Mouse (Mus musculus) G1E (cell line): ENCODE data around the gene Ppp1r9b. TPM values are rescaled to one million over a fixed set of nuclear protein-coding genes. Genes with fewer than 3 reads are reported as not detected.
A peak's percentile ranks its signal among the peaks of the same experiment; 100 is the strongest.

ENCODE experiments used
- ATAC-seq: 2 replicates; pipeline ENCODE4 v1.8.0; 2016; ENCODE audit warnings: mild to moderate bottlenecking; ENCODE audit not compliant: insufficient number of reproducible peaks, poor library complexity, low FRiP score, severe bottlenecking; ENCODE audit errors: extremely low read depth
- DNase-seq: peaks from one replicate; pipeline ENCODE4 v3.0.0; 2012; ENCODE audit warnings: low spot score
- H3K27me3 ChIP-seq: 2 replicates; pipeline ENCODE4 v1.6.1; 2012; ENCODE audit warnings: mild to moderate bottlenecking, low read length, inconsistent platforms; ENCODE audit not compliant: insufficient read depth
- H3K36me3 ChIP-seq: replicated peaks from 2 replicates; pipeline ENCODE3; 2012; ENCODE audit warnings: mild to moderate bottlenecking, inconsistent platforms
- H3K4me1 ChIP-seq: 2 replicates; pipeline ENCODE4 v1.6.1; 2012; ENCODE audit warnings: low read depth, low read length, inconsistent platforms, mixed read lengths; ENCODE audit not compliant: insufficient read depth
- H3K4me3 ChIP-seq: 2 replicates; pipeline ENCODE4 v1.5.1; 2012; ENCODE audit warnings: low read depth, mild to moderate bottlenecking, inconsistent platforms, low read length, moderate library complexity, mixed read lengths
- H3K9me3 ChIP-seq: replicated peaks from 2 replicates; pipeline ENCODE4 v1.6.1; 2012; ENCODE audit warnings: inconsistent platforms
- CTCF ChIP-seq: IDR thresholded peaks from 2 replicates; pipeline ENCODE4 v1.5.1; 2012; ENCODE audit warnings: low read depth, low read length, inconsistent platforms, mixed read lengths
- GATA1 ChIP-seq: IDR thresholded peaks from 2 replicates; pipeline ENCODE4 v1.6.1; 2012; ENCODE audit warnings: borderline replicate concordance, low read length, inconsistent platforms, mixed read lengths
- GATA2 ChIP-seq: IDR thresholded peaks from 2 replicates; pipeline ENCODE4 v1.6.1; 2012; ENCODE audit warnings: low read depth, low read length, inconsistent platforms, borderline replicate concordance
- POLR2AphosphoS5 ChIP-seq: IDR thresholded peaks from 2 replicates; pipeline ENCODE4 v1.6.1; 2012; ENCODE audit warnings: low read depth, low read length, inconsistent platforms; ENCODE audit not compliant: insufficient replicate concordance
- TAL1 ChIP-seq: conservative IDR thresholded peaks from 2 replicates; pipeline ENCODE4 v1.6.1; 2012; ENCODE audit warnings: low read depth, low read length, inconsistent platforms, mixed read lengths
- polyA plus RNA-seq: library from polyadenylated mRNA; stranded (reverse); fragments of >175 nt; gene quantifications from 2 replicates; pipeline ENCODE4 v1.2.3, GENCODE M21; 2012
- total RNA-seq, 2 experiments: library from RNA; stranded (forward) in 1 of 2; stranded (reverse) in 1 of 2; fragments of 200-1000 nt in 1 of 2; fragments of >200 nt in 1 of 2; fragmentation: Nextera tagmentation in 1 of 2; gene quantifications; 2 replicates each; pipeline ENCODE4 v1.2.3; 2014 to 2017

Gene Ppp1r9b
- total and polyA plus RNA-seq, 3 experiments = 83.2 to 207 (median 117) TPM

- Histone ChIP-seq H3K9me3 (no peaks in the 10 kb centered on the region), H3K36me3 (peaks cover 100% of the 10 kb centered on the region), H3K27me3 (no peaks in the 10 kb centered on the region), H3K4me3 (peak overlapping the region; percentile 60; the same call in 1 of the 2 replicates), H3K4me1 (peaks cover 99% of the 10 kb centered on the region)
- DNase-seq = peak; percentile 71
- ATAC-seq = no peak
- TF ChIP-seq POLR2AphosphoS5 = no peak
- peak; percentile 92 for TF ChIP-seq CTCF
Measured at GRCm38 (mm10) chr11:95001058-95001457, 10.2 kb downstream of the Ppp1r9b start.

GRCm38 (mm10) chr11:95001584-95002347 is 10.9 kb downstream of the Ppp1r9b start:
- Histone ChIP-seq H3K9me3 (no peaks in the 10 kb centered on the region), H3K36me3 (peaks cover 96% of the 10 kb centered on the region), H3K4me1 (peaks cover 99% of the 10 kb centered on the region), H3K4me3 (0 out of 2 replicates have a peak overlapping the region, but pooled peaks have one; percentile 9), H3K27me3 (no peaks in the 10 kb centered on the region)
- ATAC-seq (no peak), DNase-seq (no peak)
- TF ChIP-seq CTCF (no peak; the same call in 1 of the 2 replicates), POLR2AphosphoS5 (no peak), GATA2 (no peak), TAL1 (no peak), GATA1 (no peak)

- Histone ChIP-seq H3K36me3 (peaks cover 89% of the 10 kb centered on the region), H3K4me1 (peaks cover 99% of the 10 kb centered on the region)
Measured at GRCm38 (mm10) chr11:95002705-95003104, 11.9 kb downstream of the Ppp1r9b start.

DNA sequence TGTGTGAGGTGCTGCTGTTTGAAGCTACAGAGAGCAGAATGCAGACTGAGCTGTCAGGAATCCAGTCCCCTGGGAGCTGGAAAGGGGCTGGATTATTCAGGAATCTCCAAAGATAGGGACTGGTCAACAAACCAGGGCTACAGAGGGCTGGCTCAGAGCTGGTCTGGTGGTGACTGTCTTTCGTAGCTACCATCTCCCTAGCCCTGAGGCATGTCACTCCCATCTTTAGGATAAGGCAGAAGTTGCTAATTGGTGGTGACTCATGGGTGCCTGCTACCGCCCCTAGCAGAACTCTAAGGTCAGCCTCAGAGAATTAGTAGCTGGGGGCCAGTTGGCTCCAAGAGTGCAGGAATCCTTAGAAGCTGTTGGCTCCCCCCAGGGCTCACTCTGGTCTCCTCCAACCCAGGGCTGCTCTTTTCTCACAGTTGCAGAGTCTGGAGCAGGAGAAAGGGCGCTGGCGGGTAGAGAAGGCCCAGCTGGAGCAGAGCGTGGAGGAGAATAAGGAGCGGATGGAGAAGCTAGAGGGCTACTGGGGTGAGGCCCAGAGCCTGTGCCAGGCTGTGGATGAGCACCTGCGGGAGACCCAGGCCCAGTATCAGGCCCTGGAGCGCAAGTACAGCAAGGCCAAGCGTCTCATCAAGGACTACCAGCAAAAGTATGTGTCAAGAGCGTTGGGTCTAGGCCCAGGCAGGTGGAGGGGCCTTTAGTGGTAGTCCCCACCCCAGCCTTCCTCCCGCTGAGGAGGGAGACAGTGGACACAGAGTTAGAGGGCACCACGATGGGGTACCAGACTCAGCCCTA is 13.5 kb downstream of the Ppp1r9b start:
- no peaks in the 10 kb centered on the region for H3K9me3 ChIP-seq
- H3K4me3 ChIP-seq = no peak overlapping the region
- H3K36me3 ChIP-seq = peaks cover 79% of the 10 kb centered on the region
- no peaks in the 10 kb centered on the region for H3K27me3 ChIP-seq
- DNase-seq = no peak
- TF ChIP-seq GATA1 = no peak
- no peak for TF ChIP-seq GATA2
- no peak for TF ChIP-seq CTCF
- no peak for TF ChIP-seq TAL1
- TF ChIP-seq POLR2AphosphoS5 = no peak
- H3K4me1 ChIP-seq = peaks cover 99% of the 10 kb centered on the region
- ATAC-seq = no peak

More at GRCm38 (mm10) chr11:95002705-95003104, 11.9 kb downstream of the Ppp1r9b start:
- Histone ChIP-seq H3K4me3 (no peak overlapping the region), H3K9me3 (no peaks in the 10 kb centered on the region), H3K27me3 (no peaks in the 10 kb centered on the region)
- DNase-seq = no peak
- TF ChIP-seq TAL1 = no peak
- no peak for TF ChIP-seq GATA1
- TF ChIP-seq POLR2AphosphoS5 = no peak
- TF ChIP-seq GATA2 = no peak
- TF ChIP-seq CTCF = no peak
- ATAC-seq = no peak

DNA sequence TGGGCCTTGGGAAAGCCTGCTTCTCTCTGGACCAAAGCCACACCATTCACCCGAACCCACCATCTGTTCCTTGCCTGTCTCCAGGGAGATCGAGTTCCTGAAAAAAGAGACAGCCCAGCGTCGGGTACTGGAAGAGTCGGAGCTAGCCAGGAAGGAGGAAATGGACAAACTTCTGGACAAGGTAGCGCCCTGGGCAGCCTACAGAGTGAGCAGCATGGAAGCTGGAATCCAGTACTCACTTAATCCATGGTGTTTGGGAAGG is 14.0 kb downstream of the Ppp1r9b start:
- Histone ChIP-seq H3K27me3 (no peaks in the 10 kb centered on the region), H3K36me3 (peaks cover 74% of the 10 kb centered on the region), H3K4me3 (no peak overlapping the region), H3K4me1 (peaks cover 98% of the 10 kb centered on the region), H3K9me3 (no peaks in the 10 kb centered on the region)
- no peak for ATAC-seq
- no peak for DNase-seq
- TF ChIP-seq GATA2 = no peak
- TF ChIP-seq POLR2AphosphoS5 = no peak
- no peak for TF ChIP-seq GATA1
- no peak for TF ChIP-seq TAL1
- no peak for TF ChIP-seq CTCF

GRCm38 (mm10) chr11:95006038-95006437 is 15.2 kb downstream of the Ppp1r9b start:
- no peaks in the 10 kb centered on the region for H3K27me3 ChIP-seq
- H3K4me3 ChIP-seq = peak overlapping the region; percentile 56; the same call in 1 of the 2 replicates
- no peak for DNase-seq
- no peak for ATAC-seq
- H3K9me3 ChIP-seq = no peaks in the 10 kb centered on the region
- H3K4me1 ChIP-seq = peaks cover 88% of the 10 kb centered on the region
- TF ChIP-seq GATA1 (no peak), GATA2 (no peak), POLR2AphosphoS5 (no peak), TAL1 (no peak), CTCF (no peak)
- H3K36me3 ChIP-seq = peaks cover 62% of the 10 kb centered on the region
